Mouse (Mus musculus): Measurements from ENCODE around the gene Glrp1. TPM values are rescaled to one million over a fixed set of nuclear protein-coding genes. Genes with fewer than 3 reads are reported as not detected.

Glrp1 gene
- not detected in 2 replicates for polyA plus RNA-seq (2015; fragmentation: Nextera tagmentation; extraction: Ambion mirVana)

DNA sequence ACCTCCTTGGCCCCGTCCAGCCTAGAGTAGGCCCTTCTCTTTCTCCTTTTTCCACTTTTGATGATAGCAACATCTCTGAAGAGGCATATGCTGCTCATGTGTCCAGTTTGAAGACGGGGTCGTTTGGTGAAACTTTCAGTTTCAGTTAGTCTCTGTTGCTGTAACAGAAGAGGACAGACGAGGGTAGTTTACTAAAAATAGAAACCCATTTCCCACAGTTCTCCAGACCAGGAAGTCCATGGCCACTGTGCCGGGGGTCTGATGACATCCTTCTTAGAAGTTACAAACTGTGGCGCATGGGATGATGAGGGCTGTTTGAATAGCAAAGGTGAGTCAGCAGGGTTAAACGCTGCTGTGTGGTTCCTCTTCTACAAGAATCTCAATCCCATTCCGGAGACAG lies at the start of gene Glrp1:
Glrp1 (minus strand) TSS at position 278 of the 400 bp plus-strand sequence.
- WGBS = 75% methylated on average over 8 of the region's 8 CpGs
- ATAC-seq (replicated peaks; ENCODE audit: low FRiP score) = no peak
- H3K27me3 ChIP-seq = no peaks in the 10 kb centered on the region
- H3K27ac ChIP-seq = no peak within 1 kb of the TSS
- H3K9ac ChIP-seq = no peak within 1 kb of the TSS
- no peak within 1 kb of the TSS for H3K4me3 ChIP-seq (replicated peaks)
- H3K9me3 ChIP-seq (replicated peaks) = no peaks in the 10 kb centered on the region
- H3K4me1 ChIP-seq = peaks cover 32% of the 10 kb centered on the region
- H3K36me3 ChIP-seq = no peaks in the 10 kb centered on the region
- H3K4me2 ChIP-seq = no peak within 1 kb of the TSS

DNA sequence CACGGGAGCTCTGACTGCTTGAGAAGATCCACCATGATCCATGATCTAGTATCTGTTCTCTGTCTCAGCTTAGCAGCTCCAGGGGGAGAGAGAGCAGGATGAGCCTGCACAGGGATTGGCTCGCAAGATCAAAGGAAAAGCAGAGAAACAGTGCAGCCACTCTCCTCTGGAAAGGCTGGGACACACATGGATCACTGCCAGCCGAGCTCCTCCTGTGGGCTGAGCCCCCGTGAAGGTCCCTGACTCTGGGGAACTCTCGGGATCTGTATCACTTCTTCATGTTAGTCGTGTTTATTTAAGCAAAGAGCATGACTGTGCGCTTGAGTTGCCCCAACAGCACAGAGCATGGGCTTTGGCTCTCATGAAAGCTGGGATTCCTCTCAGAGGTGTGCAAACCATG lies 49.4 kb upstream of the Glrp1 start:
- no peak overlapping the region for H3K9ac ChIP-seq
- H3K9me3 ChIP-seq (replicated peaks) = 0 out of 2 replicates have a peak, but pooled peaks cover 4% of the 10 kb centered on the region
- H3K27ac ChIP-seq = peak overlapping the region; percentile 42
- 0 out of 2 replicates have a peak overlapping the region, but pooled peaks have one; percentile 1 for H3K4me3 ChIP-seq (replicated peaks)
- WGBS = 4% methylated on average over 7 of the region's 7 CpGs
- H3K36me3 ChIP-seq = no peaks in the 10 kb centered on the region
- peak; percentile 89 for ATAC-seq (replicated peaks; ENCODE audit: low FRiP score)
- no peaks in the 10 kb centered on the region for H3K27me3 ChIP-seq
- H3K4me1 ChIP-seq = peaks cover 24% of the 10 kb centered on the region
- H3K4me2 ChIP-seq = peak overlapping the region; percentile 40

DNA sequence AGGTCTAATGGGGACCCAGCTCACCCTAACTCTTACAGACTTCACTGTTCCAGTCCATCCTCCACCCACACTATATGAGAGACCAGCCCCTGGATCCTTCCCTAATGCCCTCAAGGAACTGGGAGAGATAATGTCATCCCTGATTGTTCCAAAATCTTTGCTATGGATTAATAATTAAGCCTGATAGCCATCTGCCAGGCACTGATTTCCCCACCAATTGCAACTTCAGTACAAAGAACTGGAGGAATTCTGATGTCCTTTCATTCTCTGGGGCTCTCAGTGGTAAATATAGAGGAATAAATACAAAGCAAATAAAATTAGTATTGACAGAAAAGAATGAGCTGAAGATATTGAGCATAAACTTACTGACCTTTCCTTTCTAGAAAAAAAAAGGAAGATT lies 48.9 kb upstream of the Glrp1 start:
- Histone ChIP-seq H3K4me3 (replicated peaks) (no peak overlapping the region), H3K9ac (no peak overlapping the region), H3K36me3 (no peaks in the 10 kb centered on the region), H3K4me1 (peaks cover 25% of the 10 kb centered on the region), H3K9me3 (replicated peaks) (0 out of 2 replicates have a peak, but pooled peaks cover 4% of the 10 kb centered on the region), H3K4me2 (0 out of 2 replicates have a peak overlapping the region, but pooled peaks have one; percentile 40), H3K27me3 (no peaks in the 10 kb centered on the region), H3K27ac (peak overlapping the region; percentile 45)
- no peak for ATAC-seq (replicated peaks; ENCODE audit: low FRiP score)

DNA sequence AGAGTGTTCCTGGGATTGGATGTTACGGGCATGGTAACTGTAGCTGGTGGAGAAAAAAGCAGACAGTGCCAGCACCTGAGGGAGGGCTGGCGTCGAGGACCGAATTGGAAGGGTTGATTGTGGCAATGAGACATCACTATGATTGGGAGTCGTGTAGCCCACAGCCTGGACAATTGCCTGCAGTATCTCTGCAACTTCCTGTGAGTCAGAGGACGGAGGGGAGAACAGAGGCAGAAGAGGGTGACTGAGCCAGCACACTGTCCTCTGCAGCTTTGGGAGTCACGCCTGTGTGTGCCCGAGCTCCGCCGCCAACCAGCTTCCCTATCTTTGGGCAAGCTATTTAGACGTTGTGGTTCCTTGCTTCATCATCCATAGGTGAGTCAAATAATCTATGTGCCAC lies 46.5 kb upstream of the Glrp1 start:
- H3K4me1 ChIP-seq = peaks cover 34% of the 10 kb centered on the region
- H3K9ac ChIP-seq = no peak overlapping the region
- no peak overlapping the region for H3K27ac ChIP-seq
- H3K4me2 ChIP-seq = no peak overlapping the region
- H3K27me3 ChIP-seq = no peaks in the 10 kb centered on the region
- no peak overlapping the region for H3K4me3 ChIP-seq (replicated peaks)
- no peaks in the 10 kb centered on the region for H3K36me3 ChIP-seq
- no peak for ATAC-seq (replicated peaks; ENCODE audit: low FRiP score)
- H3K9me3 ChIP-seq (replicated peaks) = 0 out of 2 replicates have a peak, but pooled peaks cover 4% of the 10 kb centered on the region
- WGBS = 90% methylated on average over 11 of the region's 11 CpGs

DNA sequence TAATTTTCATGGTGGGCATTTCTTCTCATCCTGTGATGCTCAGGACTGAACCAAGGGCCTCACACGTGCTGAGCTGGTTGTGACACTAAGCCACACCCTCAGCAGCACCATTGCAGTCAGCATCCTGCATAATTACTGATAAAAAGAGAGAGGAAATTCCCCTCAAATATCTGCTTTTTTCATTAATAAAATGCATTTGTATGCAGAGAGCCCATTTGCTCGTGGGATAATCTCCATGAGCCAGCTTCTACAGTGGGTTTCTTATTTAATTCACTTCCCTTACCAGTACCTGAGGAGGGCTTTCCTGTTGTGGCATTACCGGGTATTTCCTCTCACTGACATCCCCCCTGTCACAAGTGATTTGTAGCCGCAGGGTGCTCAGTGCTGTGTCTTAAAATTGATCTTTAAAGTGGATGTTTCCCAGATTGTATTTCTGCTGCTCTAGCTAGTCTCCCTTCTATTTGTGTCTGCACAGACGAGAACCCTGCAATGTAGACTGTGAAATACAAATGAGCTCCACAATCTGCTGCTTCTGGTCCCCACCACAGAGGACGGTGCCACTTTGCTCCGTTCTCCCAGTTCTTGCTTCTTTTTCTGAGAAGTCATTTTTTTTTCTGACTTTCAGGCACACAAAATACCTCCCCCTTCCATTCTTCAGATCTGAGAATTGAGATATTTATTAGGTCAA lies 43.8 kb upstream of the Glrp1 start:
- peaks cover 11% of the 10 kb centered on the region; the same call in 1 of the 2 replicates for H3K4me1 ChIP-seq
- no peak for ATAC-seq (replicated peaks; ENCODE audit: low FRiP score)
- no peak overlapping the region for H3K27ac ChIP-seq
- WGBS = 30% methylated on average over 7 of the region's 7 CpGs
- no peak overlapping the region for H3K4me2 ChIP-seq
- H3K4me3 ChIP-seq (replicated peaks) = no peak overlapping the region
- H3K9ac ChIP-seq = no peak overlapping the region
- H3K36me3 ChIP-seq = no peaks in the 10 kb centered on the region
- H3K27me3 ChIP-seq = no peaks in the 10 kb centered on the region
- 0 out of 2 replicates have a peak, but pooled peaks cover 4% of the 10 kb centered on the region for H3K9me3 ChIP-seq (replicated peaks)

DNA sequence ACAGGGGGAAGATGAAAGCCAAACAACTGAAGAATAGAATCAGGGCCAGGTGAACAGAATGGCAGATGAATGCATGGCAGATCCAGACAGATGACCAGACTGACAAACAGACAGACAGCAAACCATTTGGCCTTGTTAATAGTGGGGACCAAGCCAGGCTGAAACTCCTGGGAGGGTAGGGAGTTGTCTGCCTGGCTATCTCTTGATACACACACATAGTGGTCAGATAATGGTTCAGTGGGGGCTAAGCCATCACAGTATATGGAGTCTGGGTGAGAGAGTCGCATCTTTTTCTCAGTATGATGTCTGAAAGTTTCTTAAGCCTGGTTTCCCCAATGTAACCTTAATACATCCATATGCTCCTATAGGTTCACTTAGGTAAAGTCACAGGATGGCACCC lies 39.4 kb upstream of the Glrp1 start:
- Histone ChIP-seq H3K27ac (no peak overlapping the region), H3K9ac (no peak overlapping the region), H3K9me3 (replicated peaks) (no peaks in the 10 kb centered on the region), H3K4me2 (no peak overlapping the region), H3K27me3 (no peaks in the 10 kb centered on the region), H3K4me1 (peaks cover 10% of the 10 kb centered on the region; the same call in 1 of the 2 replicates), H3K36me3 (no peaks in the 10 kb centered on the region), H3K4me3 (replicated peaks) (no peak overlapping the region)
- no peak for ATAC-seq (replicated peaks; ENCODE audit: low FRiP score)
- WGBS = 90% methylated on average over 1 of the region's 1 CpGs

DNA sequence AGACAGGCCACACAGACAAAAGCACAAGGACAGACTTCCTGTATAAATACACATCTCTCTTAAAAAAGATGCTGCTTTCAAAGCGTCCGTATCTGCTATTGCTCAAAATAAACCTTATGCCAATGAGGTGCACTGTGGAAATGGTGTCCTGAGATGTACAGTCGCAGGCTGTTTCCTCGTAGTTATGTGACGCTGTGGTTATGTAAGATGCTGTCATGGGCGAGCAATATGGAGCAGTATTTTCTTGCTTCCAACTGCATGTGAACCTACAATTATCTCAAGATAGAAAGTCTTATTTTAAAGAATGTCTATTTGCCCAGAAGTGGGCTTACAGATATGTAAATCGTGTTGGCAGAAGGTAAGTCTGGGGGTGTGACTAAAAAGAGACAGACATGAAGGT lies 37.3 kb upstream of the Glrp1 start:
- H3K27me3 ChIP-seq = no peaks in the 10 kb centered on the region
- H3K9ac ChIP-seq = no peak overlapping the region
- H3K4me1 ChIP-seq = no peaks in the 10 kb centered on the region
- no peaks in the 10 kb centered on the region for H3K36me3 ChIP-seq
- no peak overlapping the region for H3K4me2 ChIP-seq
- no peaks in the 10 kb centered on the region for H3K9me3 ChIP-seq (replicated peaks)
- 83% methylated on average over 7 of the region's 7 CpGs for WGBS
- no peak overlapping the region for H3K27ac ChIP-seq
- ATAC-seq (replicated peaks; ENCODE audit: low FRiP score) = no peak
- H3K4me3 ChIP-seq (replicated peaks) = no peak overlapping the region

DNA sequence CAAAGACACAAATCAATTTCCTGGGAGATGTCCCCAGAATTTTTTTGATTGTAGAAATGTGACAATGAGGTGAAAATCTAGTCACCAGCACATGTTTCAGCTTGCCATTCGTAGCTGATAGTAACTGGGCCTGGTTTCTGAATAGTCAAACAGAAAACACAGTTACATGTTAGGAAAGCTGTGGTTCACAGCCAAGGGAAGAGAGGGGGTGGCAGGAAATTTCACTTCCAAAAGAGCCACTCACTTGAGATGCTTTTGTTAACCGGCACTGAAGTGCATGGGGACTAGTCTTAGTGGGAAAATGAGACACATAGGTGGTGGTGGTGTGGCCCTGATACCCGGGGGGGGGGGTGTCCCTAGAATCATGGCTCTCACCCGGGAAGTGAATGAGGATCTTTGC lies 33.7 kb upstream of the Glrp1 start:
- WGBS = 71% methylated on average over 4 of the region's 4 CpGs
- H3K4me2 ChIP-seq = no peak overlapping the region
- no peak for ATAC-seq (replicated peaks; ENCODE audit: low FRiP score)

DNA sequence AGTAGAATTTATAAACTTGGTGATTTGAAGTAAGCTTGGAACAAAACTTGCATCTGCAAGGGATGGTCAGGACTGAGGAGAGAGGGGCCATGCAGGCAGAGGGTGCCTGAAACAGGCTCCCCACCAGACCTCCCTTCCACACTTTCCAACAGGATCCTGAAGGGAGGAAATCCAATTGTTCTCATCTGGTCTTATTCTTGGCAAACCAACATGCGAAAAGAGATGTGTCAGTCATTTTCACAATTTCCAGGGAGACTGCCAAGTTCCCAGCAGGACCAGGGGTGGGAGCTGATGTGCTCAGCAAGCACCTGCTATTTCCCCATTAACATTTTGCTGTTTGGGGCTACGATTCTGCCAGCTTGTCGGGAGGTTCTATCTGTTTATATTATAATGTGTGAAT lies 30.0 kb upstream of the Glrp1 start:
- no peak overlapping the region for H3K4me2 ChIP-seq
- H3K9me3 ChIP-seq (replicated peaks) = no peaks in the 10 kb centered on the region
- no peak for ATAC-seq (replicated peaks; ENCODE audit: low FRiP score)
- H3K36me3 ChIP-seq = no peaks in the 10 kb centered on the region
- H3K27me3 ChIP-seq = no peaks in the 10 kb centered on the region
- H3K4me3 ChIP-seq (replicated peaks) = no peak overlapping the region
- H3K4me1 ChIP-seq = no peaks in the 10 kb centered on the region
- no peak overlapping the region for H3K9ac ChIP-seq
- H3K27ac ChIP-seq = no peak overlapping the region
- 80% methylated on average over 3 of the region's 3 CpGs for WGBS

More for the DNA sequence above, 33.7 kb upstream of the Glrp1 start:
- Histone ChIP-seq H3K9ac (no peak overlapping the region), H3K27ac (no peak overlapping the region), H3K27me3 (no peaks in the 10 kb centered on the region), H3K4me3 (replicated peaks) (no peak overlapping the region), H3K9me3 (replicated peaks) (no peaks in the 10 kb centered on the region), H3K36me3 (no peaks in the 10 kb centered on the region), H3K4me1 (no peaks in the 10 kb centered on the region)

DNA sequence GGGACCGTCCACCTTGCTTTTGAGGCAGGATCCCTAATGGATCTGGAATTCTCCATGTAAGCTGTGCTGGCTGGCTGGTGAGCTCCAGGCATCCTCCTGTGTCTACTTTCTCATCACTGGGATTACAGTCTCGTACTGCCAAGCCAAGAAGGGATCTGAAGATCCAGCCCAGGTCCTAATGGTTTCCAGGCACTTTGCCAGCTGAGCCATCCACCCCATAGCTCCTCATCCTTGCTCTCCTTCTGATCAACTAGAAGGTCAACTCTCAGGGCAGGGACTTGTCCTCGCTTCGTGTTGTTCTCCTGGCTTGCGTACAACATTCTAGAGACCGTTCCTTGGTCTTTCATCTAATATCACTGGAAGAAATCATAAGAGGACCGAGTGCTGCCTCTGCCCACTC lies 29.4 kb upstream of the Glrp1 start:
- ATAC-seq (replicated peaks; ENCODE audit: low FRiP score) = no peak
- Histone ChIP-seq H3K27me3 (no peaks in the 10 kb centered on the region), H3K4me1 (no peaks in the 10 kb centered on the region), H3K27ac (no peak overlapping the region), H3K36me3 (no peaks in the 10 kb centered on the region), H3K9me3 (replicated peaks) (no peaks in the 10 kb centered on the region), H3K9ac (no peak overlapping the region), H3K4me2 (no peak overlapping the region), H3K4me3 (replicated peaks) (no peak overlapping the region)
- WGBS = 84% methylated on average over 7 of the region's 7 CpGs

DNA sequence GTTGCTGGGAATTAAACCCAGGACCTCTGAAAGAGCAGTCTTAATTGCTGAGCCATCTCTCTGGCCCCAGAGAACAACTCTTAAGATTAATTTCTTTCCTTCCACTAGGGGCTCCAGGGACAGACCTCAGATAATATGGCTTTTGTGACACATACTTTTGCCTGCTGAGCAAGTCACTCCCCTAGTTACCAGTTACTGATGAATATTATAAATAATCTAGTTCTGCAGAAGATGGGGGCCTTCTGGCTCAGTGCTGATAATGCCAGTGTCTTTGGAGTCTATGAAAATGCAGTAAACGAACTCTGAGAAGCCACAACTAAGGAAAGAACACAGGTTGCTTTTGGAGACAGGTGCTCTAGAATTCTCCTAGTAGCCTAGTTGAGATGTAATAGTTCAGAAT lies 26.4 kb upstream of the Glrp1 start:
- no peak overlapping the region for H3K27ac ChIP-seq
- 86% methylated on average over 1 of the region's 1 CpGs for WGBS
- no peak overlapping the region for H3K4me3 ChIP-seq (replicated peaks)
- no peaks in the 10 kb centered on the region for H3K9me3 ChIP-seq (replicated peaks)
- H3K9ac ChIP-seq = no peak overlapping the region
- no peaks in the 10 kb centered on the region for H3K27me3 ChIP-seq
- no peak overlapping the region for H3K4me2 ChIP-seq
- no peak for ATAC-seq (replicated peaks; ENCODE audit: low FRiP score)
- H3K4me1 ChIP-seq = no peaks in the 10 kb centered on the region
- H3K36me3 ChIP-seq = no peaks in the 10 kb centered on the region

DNA sequence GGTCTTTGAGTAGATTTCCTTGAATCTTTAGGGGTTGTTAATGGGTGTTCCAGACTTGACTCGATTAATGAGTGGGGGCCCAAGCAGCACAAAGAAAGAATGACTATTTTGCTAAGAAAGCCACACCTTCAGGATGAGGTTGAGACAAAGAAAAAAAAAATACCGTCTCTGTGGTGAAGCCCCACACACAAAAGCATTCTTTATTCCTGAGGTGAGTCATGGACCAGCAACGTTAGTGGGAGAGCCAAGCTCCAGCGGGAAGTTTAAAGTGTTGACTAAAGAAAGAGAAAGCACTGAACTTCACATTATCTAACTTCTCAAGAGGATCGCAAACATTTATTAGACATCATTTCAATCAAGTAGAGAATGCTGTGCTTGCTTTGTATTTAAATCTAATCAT lies 24.2 kb upstream of the Glrp1 start:
- 59% methylated on average over 5 of the region's 5 CpGs for WGBS
- Histone ChIP-seq H3K4me1 (no peaks in the 10 kb centered on the region), H3K4me3 (replicated peaks) (no peak overlapping the region), H3K9me3 (replicated peaks) (no peaks in the 10 kb centered on the region), H3K27me3 (no peaks in the 10 kb centered on the region), H3K27ac (no peak overlapping the region), H3K4me2 (no peak overlapping the region), H3K36me3 (no peaks in the 10 kb centered on the region), H3K9ac (no peak overlapping the region)
- ATAC-seq (replicated peaks; ENCODE audit: low FRiP score) = no peak

DNA sequence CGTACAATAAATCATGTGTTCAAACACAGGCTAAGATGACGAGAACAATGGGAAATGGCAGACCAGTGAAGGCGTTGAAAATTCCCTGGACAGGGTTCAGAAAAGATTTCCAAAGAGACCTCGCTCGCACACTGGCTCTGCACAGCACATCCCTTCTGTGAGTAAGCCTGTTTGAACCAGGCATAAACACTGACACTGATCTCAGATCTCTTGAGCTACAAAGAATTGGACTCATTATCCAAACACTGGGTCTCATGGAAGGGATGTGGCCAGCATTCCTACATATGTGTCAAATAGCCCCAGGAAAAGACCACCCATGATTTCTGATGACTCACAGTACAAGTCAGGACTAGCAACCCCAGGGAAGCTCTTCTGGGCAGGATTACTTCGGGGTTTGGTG lies 16.3 kb upstream of the Glrp1 start:
- no peaks in the 10 kb centered on the region for H3K36me3 ChIP-seq
- H3K4me2 ChIP-seq = no peak overlapping the region
- no peak overlapping the region for H3K9ac ChIP-seq
- 0 out of 2 replicates have a peak, but pooled peaks cover 2% of the 10 kb centered on the region for H3K4me1 ChIP-seq
- no peaks in the 10 kb centered on the region for H3K27me3 ChIP-seq
- 63% methylated on average over 6 of the region's 6 CpGs for WGBS
- no peak; the same call in 1 of the 2 replicates for ATAC-seq (replicated peaks; ENCODE audit: low FRiP score)
- no peaks in the 10 kb centered on the region for H3K9me3 ChIP-seq (replicated peaks)
- H3K4me3 ChIP-seq (replicated peaks) = no peak overlapping the region
- no peak overlapping the region for H3K27ac ChIP-seq
